Mouse (Mus musculus) mouse embryonic stem cell (cell line): ENCODE results near the gene Csrnp3.

Experiments used
- in situ Hi-C, 2 experiments: fragments of 300-500 bp; cut with MboI; formaldehyde crosslinking; loops; 1 replicate in 1 of 2; 3 replicates in 1 of 2; pipeline ENCODE4 v1.14.3; 2019 to 2020; ENCODE audit warnings: low sequenced_read_pairs in 2 of 2, low pct_unique_long_range_greater_than_20kb in 1 of 2, mixed read lengths in 1 of 2; ENCODE audit not compliant: unreplicated experiment in 1 of 2

Gene Csrnp3

GRCm38 (mm10) chr2:65931313-65931712 lies 85.7 kb downstream of the Csrnp3 start:
- in situ Hi-C loops, result no loop called here

DNA sequence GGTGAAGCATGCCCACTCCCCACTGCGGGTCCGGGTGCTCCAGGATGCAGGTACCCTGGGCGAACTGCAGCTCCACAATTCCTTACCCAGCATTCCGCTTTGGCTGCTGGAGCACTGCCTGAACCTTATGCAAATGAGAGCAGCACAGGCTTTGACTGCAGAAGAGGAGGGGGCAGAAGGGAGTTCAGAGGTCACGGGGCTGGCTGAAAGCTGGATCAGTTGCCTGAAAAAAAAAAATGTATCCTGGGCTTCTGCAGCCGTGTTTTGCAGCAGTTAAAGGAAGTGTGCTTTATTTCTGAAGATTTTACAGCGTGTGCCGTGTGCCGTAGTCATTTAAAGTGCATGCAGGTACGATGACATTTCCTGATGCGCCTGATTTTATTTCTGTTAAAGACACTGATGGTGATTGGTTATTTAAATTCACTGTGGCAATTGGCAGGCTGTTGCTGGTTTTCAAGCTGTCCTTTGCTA lies 86.3 kb downstream of the Csrnp3 start:
- in situ Hi-C loops, result no loop called here

GRCm38 (mm10) chr2:65934099-65934498 lies 88.5 kb downstream of the Csrnp3 start:
- in situ Hi-C loops, result no loop called here

- in situ Hi-C loops, result no loop called here
Measured at GRCm38 (mm10) chr2:65938900-65939299, 93.3 kb downstream of the Csrnp3 start.

DNA sequence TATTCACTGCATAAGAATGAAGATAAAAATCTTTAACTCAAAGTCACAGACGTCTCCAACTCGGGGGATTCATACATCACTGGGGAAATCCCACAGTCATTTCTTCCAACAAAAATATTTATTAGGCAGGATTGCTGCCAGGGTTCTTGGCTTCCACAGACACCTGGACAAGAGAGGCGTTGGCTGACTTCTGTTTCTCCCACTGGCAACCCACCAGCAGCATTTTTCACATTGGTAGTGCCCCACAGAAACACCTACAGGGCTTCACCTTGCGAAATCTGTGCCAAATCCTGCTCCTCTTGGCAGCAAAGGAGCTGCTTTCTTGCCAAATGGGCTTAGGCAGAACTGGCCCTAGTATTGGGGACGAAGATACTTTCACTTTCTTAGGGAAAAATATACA lies 94.8 kb downstream of the Csrnp3 start:
- in situ Hi-C loops, result no loop called here

GRCm38 (mm10) chr2:65942346-65942745 lies 96.8 kb downstream of the Csrnp3 start:
- in situ Hi-C loops, result no loop called here

DNA sequence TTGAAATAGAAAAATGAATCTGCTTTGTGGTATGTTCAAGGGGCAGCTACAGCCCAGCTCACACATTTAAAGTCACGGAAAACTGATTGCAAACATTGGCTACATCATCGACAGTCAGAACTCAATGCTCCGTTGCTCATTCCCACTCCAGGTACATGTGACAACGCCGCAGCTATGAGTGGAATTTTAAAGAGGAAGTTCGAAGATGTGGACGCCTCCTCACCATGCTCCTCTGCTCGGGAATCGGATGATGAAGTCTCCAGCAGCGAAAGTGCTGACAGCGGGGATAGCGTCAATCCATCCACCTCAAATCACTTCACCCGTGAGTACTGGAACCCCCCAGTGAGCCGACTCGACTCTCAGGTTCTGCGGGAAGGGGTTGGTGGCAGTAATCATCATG lies 103.2 kb downstream of the Csrnp3 start:
- in situ Hi-C loops, result no loop called here

DNA sequence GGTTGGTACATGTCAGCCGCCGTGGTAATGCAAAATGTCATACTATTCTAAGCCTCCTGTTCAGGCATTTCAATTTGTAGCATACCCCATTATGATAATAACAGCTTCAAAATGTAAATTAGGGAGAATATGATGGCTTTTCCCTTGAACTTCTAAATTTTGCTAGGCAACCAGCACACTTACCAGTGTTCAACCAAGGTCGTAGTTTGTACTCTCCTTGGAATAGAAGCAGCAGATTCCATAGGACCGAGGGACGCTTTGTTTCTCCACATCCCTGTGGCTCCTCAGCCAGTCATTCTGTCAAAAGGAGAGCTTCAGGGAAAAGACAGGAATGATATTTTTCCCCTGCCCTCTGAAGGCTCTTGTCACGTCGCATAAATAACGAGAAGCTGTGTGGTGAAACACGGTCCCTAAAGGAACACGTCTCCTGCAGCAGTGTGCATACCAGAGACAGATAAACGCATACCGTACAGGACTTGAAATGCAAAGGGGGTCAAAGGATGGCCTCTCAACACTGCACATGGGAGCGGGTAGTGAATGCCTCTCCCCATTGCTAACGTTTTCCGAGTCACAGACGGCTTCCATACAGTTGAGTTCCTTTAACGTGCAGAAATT lies 108.3 kb downstream of the Csrnp3 start:
- in situ Hi-C loops, result no loop called here

DNA sequence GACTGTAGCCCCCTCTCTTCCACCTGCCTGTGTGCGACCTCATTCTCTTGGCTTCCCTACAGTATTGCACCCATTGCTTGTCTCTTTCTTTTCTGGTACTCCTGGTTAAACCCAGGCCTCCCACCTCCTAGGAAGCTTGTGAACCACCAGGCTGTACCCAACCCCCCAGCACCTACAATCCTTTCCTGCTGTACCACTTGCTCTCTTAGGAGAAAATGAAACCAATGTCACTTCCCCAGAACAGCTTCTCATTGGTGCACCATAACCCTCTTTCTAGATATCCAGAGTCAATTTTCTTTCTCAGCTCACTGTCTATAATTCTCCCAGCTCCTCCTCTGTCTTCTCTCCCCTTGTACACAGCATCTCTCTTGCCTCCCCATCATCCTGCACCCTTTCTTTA lies 110.2 kb downstream of the Csrnp3 start:
- in situ Hi-C loops, result no loop called here

DNA sequence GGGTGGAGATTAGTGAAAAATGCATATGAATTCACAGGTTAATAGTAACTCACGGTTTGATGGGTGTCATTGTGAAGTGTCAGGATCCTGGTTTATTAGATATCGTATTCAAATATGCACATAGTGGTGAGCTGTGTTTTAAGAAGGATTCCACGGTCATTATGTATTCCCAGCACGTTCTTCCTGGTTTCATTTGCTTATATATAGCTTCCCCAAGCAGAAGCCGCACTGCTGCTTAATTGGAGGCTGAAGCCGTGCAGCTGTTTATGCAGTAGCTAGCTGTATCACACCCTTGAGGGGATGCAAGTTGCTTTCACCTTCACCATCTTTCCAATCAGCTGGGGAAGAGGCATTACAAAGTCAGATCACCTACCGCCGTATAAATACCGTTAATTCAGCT lies 111.2 kb downstream of the Csrnp3 start:
- in situ Hi-C loops, result no loop called here

GRCm38 (mm10) chr2:65963420-65963819 lies 117.9 kb downstream of the Csrnp3 start:
- in situ Hi-C loops, result no loop called here

DNA sequence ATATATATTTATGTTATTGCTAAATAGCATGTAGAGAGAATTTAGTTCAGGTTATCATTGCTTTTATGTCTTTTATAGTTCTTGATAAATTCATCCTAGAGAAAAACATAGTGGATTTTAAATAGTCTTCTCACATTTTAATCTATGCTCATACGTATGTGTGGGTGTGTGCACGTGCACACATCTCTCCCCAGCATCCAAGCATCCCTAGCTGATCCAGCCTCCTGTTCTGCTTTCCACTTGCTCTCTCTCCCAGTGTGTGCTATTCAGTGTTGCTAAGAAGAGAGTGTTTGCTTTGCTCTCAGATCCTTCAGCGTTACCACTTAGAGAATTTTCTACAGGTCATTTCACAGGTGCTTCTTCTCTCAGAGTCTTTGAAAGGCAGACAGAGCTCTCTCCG lies 123.2 kb downstream of the Csrnp3 start:
- in situ Hi-C loops, result no loop called here

DNA sequence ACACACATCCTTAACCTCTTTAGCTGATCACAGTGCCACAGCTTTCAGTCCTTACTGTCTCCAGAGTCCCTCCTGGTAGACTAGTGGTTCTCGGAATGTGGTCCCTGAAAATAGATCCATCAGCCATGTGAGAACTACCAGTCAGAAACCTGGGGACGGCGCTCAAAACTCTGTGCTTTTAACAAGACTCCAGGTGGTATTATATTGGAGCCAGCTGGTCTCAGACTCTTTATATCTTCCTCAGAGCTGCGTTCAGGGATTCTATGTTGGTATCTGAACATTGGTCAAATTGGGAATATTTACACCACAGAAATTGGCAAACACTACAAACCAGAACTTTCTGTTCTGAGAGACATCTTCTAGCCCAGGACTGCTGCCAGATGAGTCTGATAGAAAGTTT lies 128.3 kb downstream of the Csrnp3 start:
- in situ Hi-C loops, result no loop called here

GRCm38 (mm10) chr2:65975383-65975782 lies 129.8 kb downstream of the Csrnp3 start:
- in situ Hi-C loops, result no loop called here

- in situ Hi-C loops, result no loop called here
Measured at GRCm38 (mm10) chr2:65979338-65980053, 133.9 kb downstream of the Csrnp3 start.

GRCm38 (mm10) chr2:65981470-65981869 lies 135.9 kb downstream of the Csrnp3 start:
- in situ Hi-C loops, result no loop called here

DNA sequence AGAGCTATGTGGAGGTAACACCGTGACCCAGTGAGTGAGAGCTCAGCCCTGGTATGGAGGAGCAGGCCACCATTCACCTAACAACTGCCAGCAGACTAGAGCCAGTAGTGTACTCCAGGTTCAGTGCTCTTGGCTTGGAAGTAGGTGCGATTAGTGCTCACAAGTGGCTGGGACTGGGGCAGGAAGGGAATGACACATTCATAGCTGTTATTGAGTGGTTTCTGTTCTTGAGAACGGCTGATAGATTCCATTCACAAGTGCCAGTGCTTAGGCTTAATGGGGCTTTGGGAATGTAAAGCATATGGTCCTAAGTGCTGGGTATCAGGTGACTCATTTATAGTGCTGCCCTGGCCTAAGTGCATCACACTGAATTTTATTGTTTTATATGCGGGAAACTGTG lies 136.4 kb downstream of the Csrnp3 start:
- in situ Hi-C loops, result no loop called here

GRCm38 (mm10) chr2:65985706-65986105 lies 140.1 kb downstream of the Csrnp3 start:
- in situ Hi-C loops, result no loop called here

- in situ Hi-C loops, result no loop called here
Measured at GRCm38 (mm10) chr2:65987069-65987468, 141.5 kb downstream of the Csrnp3 start.

- in situ Hi-C loops, result no loop called here
Measured at GRCm38 (mm10) chr2:65987588-65987987, 142.0 kb downstream of the Csrnp3 start.
